Mouse (Mus musculus) urinary bladder, postnatal 25 days (tissue): ENCODE results near the gene 4833423E24Rik.
A peak's percentile ranks its signal among the peaks of the same experiment; 100 is the strongest.

ENCODE experiments used
- DNase-seq: peaks from one replicate; pipeline ENCODE4 v3.0.0; 2022; ENCODE audit warnings: low spot score

Gene 4833423E24Rik

DNA sequence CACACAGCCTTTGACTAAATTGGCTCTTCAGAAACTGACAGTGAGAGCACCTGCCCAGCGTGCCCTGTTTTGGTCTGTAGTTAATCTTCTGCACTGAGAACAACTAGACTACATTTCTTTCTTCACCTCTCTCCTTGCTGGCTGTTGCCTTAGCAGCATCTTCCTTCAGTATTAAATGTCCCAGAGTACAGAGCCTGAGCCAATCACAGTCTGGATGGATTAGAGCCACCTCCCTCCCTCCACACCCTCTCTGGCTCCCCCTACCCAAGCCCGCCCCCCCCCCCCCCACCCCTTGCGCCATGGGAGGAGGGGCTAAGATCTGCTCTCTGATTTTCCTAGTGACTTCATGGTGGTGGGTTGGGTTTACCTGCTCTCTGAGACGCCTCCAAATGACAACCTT lies at the start of gene 4833423E24Rik:
Gene 4833423E24Rik (minus strand): TSS at position 146 of the 400 bp plus-strand sequence.
- no peak for DNase-seq

DNA sequence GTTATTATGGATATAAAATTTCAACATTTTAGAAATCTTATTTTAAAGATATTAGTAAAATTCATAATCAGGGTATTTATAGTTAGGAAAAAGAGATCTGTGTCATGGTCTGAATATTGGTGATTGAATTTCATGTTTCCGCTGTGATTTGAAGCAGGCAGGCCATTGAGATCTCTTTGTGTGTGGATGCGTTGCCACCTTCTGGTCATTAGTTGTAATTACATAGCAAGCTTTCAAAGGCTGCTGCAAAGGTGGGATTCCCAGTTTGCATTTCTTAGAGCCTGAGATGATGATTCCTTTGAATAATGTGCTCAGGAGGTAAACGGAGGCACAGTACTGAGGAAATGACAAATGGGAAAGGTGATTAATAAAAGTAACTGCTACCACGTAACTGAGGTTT lies 42.4 kb upstream of the 4833423E24Rik start:
- DNase-seq: no peak

DNA sequence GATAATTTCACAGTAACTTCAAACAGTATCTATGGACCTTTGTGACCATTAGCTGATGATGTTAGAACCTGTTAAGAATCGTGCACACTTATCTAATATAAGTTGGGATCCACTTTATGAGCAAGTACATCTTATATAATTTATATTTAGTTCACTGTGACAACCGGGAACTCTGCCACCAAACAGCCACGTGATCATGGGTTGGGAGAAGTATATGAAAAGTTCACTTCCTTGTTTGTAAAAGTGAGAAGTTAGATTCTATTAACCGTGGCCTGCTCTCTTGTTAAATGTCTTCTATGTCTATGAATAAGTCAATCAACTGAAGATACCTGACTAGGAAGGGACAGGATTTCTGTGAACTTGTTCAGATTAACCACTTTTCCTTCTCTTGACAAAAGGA lies 41.4 kb upstream of the 4833423E24Rik start:
- no peak for DNase-seq

GRCm38 (mm10) chr2:85554806-85555205 lies 36.0 kb upstream of the 4833423E24Rik start:
- DNase-seq: no peak

- no peak for DNase-seq
These were observed 15.1 kb upstream of the 4833423E24Rik start for GRCm38 (mm10) chr2:85533934-85534333.

GRCm38 (mm10) chr2:85532082-85532778 lies 13.4 kb upstream of the 4833423E24Rik start:
- no peak for DNase-seq

DNA sequence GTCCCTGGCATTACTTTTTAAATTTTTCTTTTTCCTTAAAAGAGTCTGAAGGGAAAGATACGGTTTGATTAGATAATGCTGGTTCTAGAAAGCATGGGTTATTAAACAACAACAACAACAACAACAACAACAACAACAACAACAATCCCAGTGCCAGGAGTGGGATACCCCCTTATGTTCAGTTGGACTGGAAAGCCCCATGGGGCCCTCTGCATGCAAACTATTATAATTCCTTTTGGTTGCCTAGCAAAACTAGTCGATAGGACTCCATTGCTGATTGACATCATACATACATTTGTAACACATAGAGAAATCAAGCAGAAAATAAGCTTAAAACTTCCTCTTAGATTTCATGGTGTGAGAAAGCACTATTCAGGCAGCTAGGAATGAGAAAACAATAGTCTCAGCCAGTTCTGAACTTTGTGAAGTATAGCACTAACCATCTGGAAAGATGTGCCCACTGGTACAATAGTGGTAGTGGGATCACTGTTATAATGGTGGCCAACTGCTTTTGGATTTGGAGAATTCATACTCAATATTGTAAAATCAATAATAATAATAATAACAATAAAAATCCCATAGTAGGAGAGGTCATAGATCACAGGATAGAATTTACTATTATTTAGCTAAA lies 4.2 kb upstream of the 4833423E24Rik start:
- no peak for DNase-seq

GRCm38 (mm10) chr2:85518292-85518691 lies 532 bp downstream of the 4833423E24Rik start:
- DNase-seq: peak; percentile 19

DNA sequence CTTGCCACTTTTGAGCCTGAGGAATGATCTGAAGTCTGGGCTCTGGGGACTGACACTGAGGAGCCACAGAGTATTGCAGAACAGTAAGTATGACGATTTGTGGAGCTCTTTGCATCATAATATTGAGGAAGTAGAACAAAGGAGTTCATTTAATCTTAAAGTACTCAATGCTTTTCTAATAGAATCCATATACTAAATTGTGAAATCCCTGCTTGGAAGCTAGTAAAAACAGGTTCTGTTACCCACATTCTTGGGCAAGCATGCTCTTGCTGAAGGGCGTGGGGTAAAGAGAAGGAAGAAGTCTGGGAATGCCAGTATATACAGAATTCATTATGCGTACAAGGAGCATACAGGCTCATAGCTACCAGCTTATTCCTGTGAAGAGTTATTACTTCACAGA lies 8.4 kb downstream of the 4833423E24Rik start:
- no peak for DNase-seq

DNA sequence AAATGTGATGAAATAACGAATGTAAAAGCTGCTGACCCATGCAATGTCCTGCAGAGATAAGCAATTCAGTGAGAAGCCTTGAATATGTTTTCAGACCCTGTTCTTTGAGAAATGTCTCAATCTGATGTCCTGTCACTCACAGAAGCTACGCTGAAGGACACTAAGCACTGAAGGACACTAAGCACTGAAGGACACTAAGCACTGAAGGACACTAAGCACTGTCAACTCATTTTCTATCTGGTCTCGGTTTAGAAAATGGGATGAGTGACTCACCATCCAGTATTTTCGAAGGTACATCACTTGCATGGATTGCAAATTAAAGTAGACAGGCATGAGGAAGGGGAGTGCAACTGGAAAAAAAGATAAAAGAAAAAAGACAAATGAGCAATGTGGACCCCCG lies 28.4 kb downstream of the 4833423E24Rik start:
- DNase-seq: no peak

DNA sequence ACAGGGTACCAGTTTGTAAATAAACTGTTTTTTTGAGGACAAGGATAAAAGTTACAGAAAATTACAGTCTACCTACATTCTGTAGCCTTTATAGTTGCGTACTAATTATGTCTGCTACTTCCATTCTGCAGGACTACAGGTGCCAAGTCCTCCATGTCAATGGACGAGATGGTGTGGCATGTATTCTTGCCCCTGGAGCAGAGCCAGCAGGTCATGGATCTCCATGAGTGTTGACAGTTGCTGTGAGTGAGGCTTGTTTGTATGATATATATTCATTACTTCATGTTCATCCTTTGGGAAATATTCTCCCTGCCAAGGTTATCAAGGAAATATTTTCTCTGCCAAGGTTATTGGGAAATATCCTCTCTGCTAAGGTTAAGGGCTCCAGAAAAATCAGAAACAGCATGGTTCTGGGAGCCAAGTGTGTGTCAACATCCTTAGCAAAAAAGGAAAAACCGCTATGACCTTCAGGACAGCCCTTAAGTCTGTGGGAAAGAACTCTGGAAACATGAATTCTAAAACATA lies 52.0 kb downstream of the 4833423E24Rik start:
- DNase-seq: no peak

- no peak for DNase-seq
These were observed 75.3 kb downstream of the 4833423E24Rik start, which contains the start of gene Olfr995 for GRCm38 (mm10) chr2:85443539-85443938. TSS of gene Olfr995 (minus strand) at chr2:85443639.

DNA sequence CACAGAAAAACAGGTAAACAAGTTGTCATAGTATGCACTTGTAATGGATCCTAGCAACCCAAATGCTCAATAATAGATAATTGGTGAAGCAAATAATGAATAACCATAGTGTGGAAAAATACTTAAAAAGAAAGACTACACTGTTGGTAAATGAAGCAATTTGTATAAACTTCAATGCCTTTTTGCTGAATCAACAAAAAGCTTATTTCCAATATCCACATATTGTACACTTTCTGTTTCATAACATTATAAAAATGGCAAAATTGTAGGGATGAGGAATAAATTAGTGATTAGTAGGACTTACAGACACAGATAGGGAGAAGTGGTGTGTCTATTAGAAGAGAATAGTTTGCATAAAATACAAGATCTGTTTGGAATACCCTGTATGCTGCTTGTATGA lies 76.3 kb downstream of the 4833423E24Rik start:
- no peak for DNase-seq

- no peak for DNase-seq
These were observed 82.5 kb downstream of the 4833423E24Rik start, which contains the start of gene Olfr994 for GRCm38 (mm10) chr2:85436351-85436750. TSS of gene Olfr994 (minus strand) at chr2:85436451.
